Mouse (Mus musculus): ENCODE measurements around the gene Med21.

Med21 gene

GRCm38 (mm10) chr6:146640991-146641390, 1.4 kb upstream of the Med21 start:
- DNase-seq, result no peak

- DNase-seq, result no peak
Observed at GRCm38 (mm10) chr6:146641621-146642210, 631 bp upstream of the Med21 start.

GRCm38 (mm10) chr6:146643184-146643570, 830 bp downstream of the Med21 start:
- DNase-seq, result peak; percentile 60

GRCm38 (mm10) chr6:146650013-146650412, 7.7 kb downstream of the Med21 start:
- no peak for DNase-seq

- DNase-seq, result no peak
Observed at GRCm38 (mm10) chr6:146651431-146651830, 9.1 kb downstream of the Med21 start.

- DNase-seq, result no peak
Observed at GRCm38 (mm10) chr6:146653197-146653596, 10.8 kb downstream of the Med21 start.

- DNase-seq, result no peak
Observed at GRCm38 (mm10) chr6:146660591-146660990, 18.2 kb downstream of the Med21 start.

- DNase-seq, result no peak
Observed at GRCm38 (mm10) chr6:146661655-146662054, 19.3 kb downstream of the Med21 start.

GRCm38 (mm10) chr6:146662679-146663078, 20.3 kb downstream of the Med21 start:
- peak; percentile 51 for DNase-seq

GRCm38 (mm10) chr6:146664116-146664515, 21.8 kb downstream of the Med21 start:
- no peak for DNase-seq

- DNase-seq, result no peak
Observed at GRCm38 (mm10) chr6:146664917-146665316, 22.6 kb downstream of the Med21 start.

GRCm38 (mm10) chr6:146665408-146665807, 23.1 kb downstream of the Med21 start:
- no peak for DNase-seq

GRCm38 (mm10) chr6:146666811-146667210, 24.5 kb downstream of the Med21 start:
- DNase-seq, result no peak

GRCm38 (mm10) chr6:146668606-146669005, 26.3 kb downstream of the Med21 start:
- no peak for DNase-seq

- DNase-seq, result no peak
Observed at GRCm38 (mm10) chr6:146670956-146671855, 28.9 kb downstream of the Med21 start.

GRCm38 (mm10) chr6:146672106-146672505, 29.8 kb downstream of the Med21 start:
- no peak for DNase-seq

- no peak for DNase-seq
Observed at GRCm38 (mm10) chr6:146673696-146674095, 31.3 kb downstream of the Med21 start.

- DNase-seq, result no peak
Observed at GRCm38 (mm10) chr6:146674420-146674819, 32.1 kb downstream of the Med21 start.

GRCm38 (mm10) chr6:146674881-146675536, 32.7 kb downstream of the Med21 start:
- DNase-seq, result no peak

GRCm38 (mm10) chr6:146676904-146677303, 34.6 kb downstream of the Med21 start:
- DNase-seq, result no peak

- no peak for DNase-seq
Observed at GRCm38 (mm10) chr6:146678136-146679070, 36.1 kb downstream of the Med21 start.

GRCm38 (mm10) chr6:146683881-146684280, 41.5 kb downstream of the Med21 start:
- DNase-seq, result no peak

All from liver (tissue).